In the genomic region with DNA sequence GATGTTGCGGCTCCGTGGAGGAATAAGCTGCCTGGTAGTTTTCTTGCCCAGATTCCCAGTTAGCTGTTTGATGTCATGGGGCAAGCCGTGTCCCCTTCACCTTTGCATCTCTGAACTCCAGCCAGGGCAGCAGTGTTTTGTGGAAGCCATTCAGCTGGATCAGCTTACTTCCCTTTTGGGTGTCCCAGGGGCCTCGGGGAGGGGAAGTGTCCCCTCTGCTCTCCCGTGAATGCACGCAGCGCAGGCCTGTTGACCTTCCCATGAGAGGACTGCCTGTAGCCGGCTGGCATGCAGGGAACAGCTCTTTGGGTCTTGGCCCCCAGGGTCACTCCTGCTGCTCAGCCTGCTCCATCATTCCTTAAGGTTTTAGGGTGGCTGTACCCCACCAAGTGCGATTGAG, we compare ENCODE assay signal across 19 mouse cellular contexts. TPM values are rescaled to one million over a fixed set of nuclear protein-coding genes. Genes with fewer than 3 reads are reported as not detected.
A peak's percentile ranks its signal among the peaks of the same experiment; 100 is the strongest.
DNase-seq lines count a peak whose midpoint lies in the region; ATAC-seq and TF ChIP-seq lines count a peak whose summit lies in the region.
"Had no signal": no experiment of that assay in that cellular context is flagged by ENCODE, and none has a peak within 500 bp of the region (broad histone marks: within the 10 kb centered on the region; RNA-seq: fewer than 3 reads in every experiment).

No protein-coding gene starts in this region.

- TF ChIP-seq EP300 in liver, postnatal 0 days (IDR thresholded peaks at IDR 0.05; ENCODE audit: low read depth) = no peak

- no peaks in the 10 kb centered on the region for H3K36me3 ChIP-seq in liver, postnatal 0 days (replicated peaks; ENCODE audit: insufficient read depth, low read length)
- H3K36me3 ChIP-seq in liver, embryonic 12.5 days = no peaks in the 10 kb centered on the region
- no peaks in the 10 kb centered on the region for H3K36me3 ChIP-seq in macrophage (ENCODE audit: inconsistent target)
- H3K36me3 ChIP-seq: embryonic facial prominence, embryonic 12.5 days; forebrain, embryonic 10.5 days; limb, embryonic 10.5 days; midbrain, embryonic 12.5 days had no signal

- H3K27ac ChIP-seq in liver, postnatal 0 days (ENCODE audit: low read depth) = 0 out of 2 replicates have a peak overlapping the region, but pooled peaks have one; percentile 39
- H3K27ac ChIP-seq in liver, embryonic 12.5 days = no peak overlapping the region
- peak overlapping the region; percentile 86 for H3K27ac ChIP-seq in macrophage
- H3K27ac ChIP-seq: embryonic facial prominence, embryonic 12.5 days; forebrain, embryonic 10.5 days; limb, embryonic 10.5 days; liver, embryonic 14.5 days; midbrain, embryonic 12.5 days had no signal

- no peak overlapping the region for H3K4me3 ChIP-seq in liver, postnatal 0 days (ENCODE audit: low read depth, low read length)
- H3K4me3 ChIP-seq in liver, embryonic 12.5 days = no peak overlapping the region
- H3K4me3 ChIP-seq in macrophage (ENCODE audit: inconsistent target) = no peak overlapping the region
- H3K4me3 ChIP-seq: embryonic facial prominence, embryonic 12.5 days; forebrain, embryonic 10.5 days; limb, embryonic 10.5 days; midbrain, embryonic 12.5 days had no signal

- DNase-seq in liver, postnatal 0 days = peak; percentile 54
- peak; percentile 21 to 63 for DNase-seq in spleen, postnatal 14 days (ENCODE audit: low spot score in 2 of 2)
- DNase-seq in thymus, postnatal 0 days (ENCODE audit: low spot score) = no peak
- no peak for DNase-seq in adrenal gland, postnatal 10 days
- DNase-seq: cerebellum, postnatal 36 days; heart, postnatal 14 days; kidney, postnatal 10 days; thymus, postnatal 14 days had no signal

- no peak overlapping the region for H3K9ac ChIP-seq in liver, postnatal 0 days (replicated peaks)
- no peak overlapping the region for H3K9ac ChIP-seq in liver, embryonic 12.5 days
- H3K9ac ChIP-seq: embryonic facial prominence, embryonic 12.5 days; liver, embryonic 14.5 days; midbrain, embryonic 12.5 days had no signal

- H3K9me3 ChIP-seq in liver, postnatal 0 days (ENCODE audit: low read length) = no peaks in the 10 kb centered on the region
- H3K9me3 ChIP-seq in liver, embryonic 12.5 days (replicated peaks) = no peaks in the 10 kb centered on the region
- H3K9me3 ChIP-seq: embryonic facial prominence, embryonic 12.5 days; forebrain, embryonic 10.5 days; limb, embryonic 10.5 days; midbrain, embryonic 12.5 days had no signal

- ATAC-seq in liver, postnatal 0 days = peak; percentile 31; the same call in 1 of the 2 replicates
- ATAC-seq in liver, embryonic 12.5 days = no peak
- ATAC-seq in common myeloid progenitor, adult 5-6 weeks (replicated peaks; ENCODE audit: low read depth, poor library complexity, severe bottlenecking) = peak; percentile 62
- ATAC-seq: Patski had no signal

- H3K27me3 ChIP-seq in liver, postnatal 0 days (ENCODE audit: insufficient read depth, low read length) = no peaks in the 10 kb centered on the region
- H3K27me3 ChIP-seq in liver, embryonic 12.5 days (replicated peaks) = no peaks in the 10 kb centered on the region
- H3K27me3 ChIP-seq: embryonic facial prominence, embryonic 12.5 days; midbrain, embryonic 12.5 days; Patski had no signal

- no peaks in the 10 kb centered on the region for H3K79me2 ChIP-seq in macrophage (ENCODE audit: inconsistent target)

- no peak for TF ChIP-seq CTCF in liver, postnatal 0 days (IDR thresholded peaks at IDR 0.05; ENCODE audit: low read depth)

- no peak overlapping the region for H3K4me2 ChIP-seq in liver, postnatal 0 days (ENCODE audit: low read depth, low read length)
- no peak overlapping the region for H3K4me2 ChIP-seq in liver, embryonic 12.5 days
- H3K4me2 ChIP-seq: embryonic facial prominence, embryonic 12.5 days; midbrain, embryonic 12.5 days had no signal

- H3K4me1 ChIP-seq in liver, postnatal 0 days (ENCODE audit: insufficient read depth) = peaks cover 5% of the 10 kb centered on the region; the same call in 1 of the 2 replicates
- no peaks in the 10 kb centered on the region for H3K4me1 ChIP-seq in liver, embryonic 12.5 days
- H3K4me1 ChIP-seq: embryonic facial prominence, embryonic 12.5 days; limb, embryonic 10.5 days; midbrain, embryonic 12.5 days had no signal

- WGBS in liver, postnatal 0 days (ENCODE audit: insufficient replicate concordance) = 39% methylated on average over 9 of the region's 9 CpGs
- 45% methylated on average over 9 of the region's 9 CpGs for WGBS in liver, embryonic 12.5 days (ENCODE audit: insufficient replicate concordance)
- 32% methylated on average over 9 of the region's 9 CpGs for WGBS in macrophage (ENCODE audit: missing documents)

RNA-seq across cellular contexts. Expression of a gene that starts 10.7 kb away (rescaled TPM):
- polyA plus RNA-seq in liver, postnatal 0 days (2015; fragmentation: Nextera tagmentation; extraction: Ambion mirVana) = not detected in 2 replicates
- polyA plus RNA-seq in liver, embryonic 12.5 days (2016; fragmentation: Nextera tagmentation; extraction: Ambion mirVana) = not detected in 2 replicates
- total RNA-seq in common myeloid progenitor, adult 5-6 weeks (2017) = not detected in 2 replicates
- not detected for total RNA-seq in macrophage (2018; cell fraction: chromatin; rRNA removed)
- total RNA-seq in macrophage (2018; cell fraction: cytosol; rRNA removed) = not detected
- total RNA-seq in macrophage (2018; cell fraction: nucleus; rRNA removed) = not detected
- polyA plus RNA-seq in macrophage (2018) = not detected in 3 replicates
- not detected in 2 replicates for polyA plus RNA-seq in thymus, postnatal 0 days (2015; fragmentation: Nextera tagmentation; extraction: Ambion mirVana)
- total RNA-seq in adrenal gland, postnatal 10 days (2021) = not detected
- total RNA-seq: adrenal gland, adult 18-20 months; heart, postnatal 14 days; layer of hippocampus, postnatal 14 days had no signal
- polyA plus RNA-seq: embryonic facial prominence, embryonic 12.5 days; forebrain, embryonic 10.5 days; limb, embryonic 10.5 days; liver, embryonic 14.5 days; midbrain, embryonic 12.5 days; Patski had no signal

Comparison
In these comparisons a context has a peak if more than half of its experiments do, and no peak if none do; other contexts are left out.
1. DNase-seq: peak in liver, postnatal 0 days (single experiment) and spleen, postnatal 14 days (2 of 2); none in thymus, postnatal 0 days (single experiment) and adrenal gland, postnatal 10 days (single experiment).